ENCODE assay signal across 1 mouse cellular context in the genomic region with DNA sequence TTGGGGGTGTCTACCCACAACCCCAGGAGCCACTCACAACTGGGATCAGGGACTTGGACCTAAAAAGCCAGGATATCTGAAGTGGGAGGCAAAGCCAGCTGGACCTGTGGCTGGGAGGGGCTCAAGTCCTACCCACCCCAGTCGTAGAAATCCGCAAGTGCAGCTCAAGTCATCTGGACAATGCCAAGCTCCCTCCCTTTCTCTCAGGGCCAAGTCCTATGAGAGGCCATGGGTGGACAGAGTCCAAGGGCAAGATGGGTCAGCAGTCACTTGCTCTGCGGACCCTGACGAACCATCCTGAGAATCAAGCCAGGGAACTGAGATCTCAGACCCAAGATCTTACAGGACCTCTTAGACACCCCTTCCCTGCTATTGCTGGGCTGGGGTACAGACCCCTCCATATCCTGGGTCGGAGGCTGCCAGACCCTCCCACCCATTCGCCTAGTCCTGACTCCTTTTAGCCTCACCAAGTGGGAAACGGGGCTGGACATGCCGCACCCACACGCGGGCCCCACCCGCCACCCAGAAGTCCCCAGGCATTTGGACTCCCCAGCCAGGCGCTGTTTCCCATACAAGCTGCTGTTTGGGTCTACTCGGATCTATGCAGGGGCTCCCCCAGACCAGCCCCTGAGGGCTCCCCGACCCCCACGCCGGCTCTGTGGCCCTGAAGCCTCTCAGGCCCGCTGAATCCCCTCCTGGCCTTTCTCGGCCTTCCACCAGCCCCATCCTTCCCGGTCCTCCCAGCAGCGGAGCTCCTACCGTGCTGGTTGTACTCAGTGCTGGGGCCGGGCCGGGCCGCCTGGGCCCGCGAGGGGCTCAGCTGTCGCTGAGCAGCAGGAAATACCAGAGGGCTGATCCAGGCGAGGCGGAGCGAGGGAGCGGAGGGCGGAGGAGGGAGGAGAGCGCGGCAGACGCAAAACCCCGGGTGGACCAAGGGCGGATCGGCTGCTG.
TF ChIP-seq lines count a peak whose summit lies in the region.

No protein-coding gene starts in this region.

TF ChIP-seq in myocyte, 11 proteins besides CTCF, POLR2A, EP300 and RAD21:
- TF ChIP-seq REST (IDR thresholded peaks at IDR 0.05; ENCODE audit: insufficient read depth, insufficient read length) (no peak), MYOG (IDR thresholded peaks at IDR 0.05; ENCODE audit: control insufficient read depth in 1 of 3, insufficient read depth in 1 of 3, insufficient read length in 2 of 3, low read depth in 2 of 3) (peak; percentile 73 to 95 (median 81)), MYOD1 (IDR thresholded peaks at IDR 0.05; ENCODE audit: control insufficient read depth in 1 of 3, insufficient read length in 2 of 3, low read depth in 2 of 3) (peak in 2 of 3 experiments; percentile 75 to 89), TCF12 (IDR thresholded peaks at IDR 0.05; ENCODE audit: insufficient read depth, poor library complexity, severe bottlenecking) (peak; percentile 53), E2F4 (IDR thresholded peaks at IDR 0.05; ENCODE audit: insufficient read depth) (no peak), TCF3 (IDR thresholded peaks at IDR 0.05; ENCODE audit: insufficient read length, low read depth) (peak; percentile 26), POLR2AphosphoS2 (IDR thresholded peaks at IDR 0.05; ENCODE audit: insufficient read length, low read depth) (peak; percentile 54), SRF (IDR thresholded peaks at IDR 0.05; ENCODE audit: control insufficient read depth, insufficient read length, low read depth) (no peak), CEBPB (IDR thresholded peaks at IDR 0.05; ENCODE audit: insufficient read depth, poor library complexity, severe bottlenecking) (no peak)
TF ChIP-seq in myocyte: peak in this region for 5.
